Mouse (Mus musculus): ENCODE results near the gene Prcd.
"Not testable (repeated sequence)": the region's sequence is repeated elsewhere in the genome, so short reads cannot be mapped to it uniquely, and the experiment has no call there.

Prcd gene

GRCm38 (mm10) chr11:116626299-116627071 is 26.8 kb upstream of the Prcd start, which contains the start of gene Rhbdf2:
Gene Rhbdf2 (minus strand): TSS chr11:116627019.
- DNase-seq (ENCODE audit: low spot score) = no peak

GRCm38 (mm10) chr11:116627072-116628020 is 26.0 kb upstream of the Prcd start:
- DNase-seq (ENCODE audit: low spot score) = peak; percentile 32

- DNase-seq (ENCODE audit: low spot score) = peak; percentile 79
Observed at GRCm38 (mm10) chr11:116628712-116629111, 24.6 kb upstream of the Prcd start.

GRCm38 (mm10) chr11:116629472-116629871 is 23.9 kb upstream of the Prcd start:
- no peak for DNase-seq (ENCODE audit: low spot score)

- no peak for DNase-seq (ENCODE audit: low spot score)
Observed at GRCm38 (mm10) chr11:116630171-116630965, 23.0 kb upstream of the Prcd start.

GRCm38 (mm10) chr11:116632962-116633361 is 20.4 kb upstream of the Prcd start:
- DNase-seq (ENCODE audit: low spot score) = no peak

GRCm38 (mm10) chr11:116636607-116637006 is 16.7 kb upstream of the Prcd start:
- not testable (repeated sequence) for DNase-seq (ENCODE audit: low spot score)

- peak; percentile 22 for DNase-seq (ENCODE audit: low spot score)
Observed at GRCm38 (mm10) chr11:116641168-116641567, 12.2 kb upstream of the Prcd start.

- no peak for DNase-seq (ENCODE audit: low spot score)
Observed at GRCm38 (mm10) chr11:116641731-116642130, 11.6 kb upstream of the Prcd start.

GRCm38 (mm10) chr11:116642681-116643578 is 10.4 kb upstream of the Prcd start:
- DNase-seq (ENCODE audit: low spot score) = peak; percentile 82

GRCm38 (mm10) chr11:116643579-116644224 is 9.6 kb upstream of the Prcd start:
- no peak for DNase-seq (ENCODE audit: low spot score)

- no peak for DNase-seq (ENCODE audit: low spot score)
Observed at GRCm38 (mm10) chr11:116644225-116645112, 8.9 kb upstream of the Prcd start.

GRCm38 (mm10) chr11:116645446-116646110 is 7.8 kb upstream of the Prcd start:
- DNase-seq (ENCODE audit: low spot score) = no peak

- no peak for DNase-seq (ENCODE audit: low spot score)
Observed at GRCm38 (mm10) chr11:116646136-116646535, 7.2 kb upstream of the Prcd start.

GRCm38 (mm10) chr11:116646771-116647170 is 6.6 kb upstream of the Prcd start:
- DNase-seq (ENCODE audit: low spot score) = no peak

GRCm38 (mm10) chr11:116647340-116647991 is 5.9 kb upstream of the Prcd start:
- no peak for DNase-seq (ENCODE audit: low spot score)

GRCm38 (mm10) chr11:116648213-116648921 is 5.0 kb upstream of the Prcd start:
- no peak for DNase-seq (ENCODE audit: low spot score)

GRCm38 (mm10) chr11:116648976-116649375 is 4.4 kb upstream of the Prcd start:
- no peak for DNase-seq (ENCODE audit: low spot score)
